Mouse (Mus musculus) limb, embryonic 15.5 days (tissue): Measurements from ENCODE around the gene Olfr591. TPM values are rescaled to one million over a fixed set of nuclear protein-coding genes. Genes with fewer than 3 reads are reported as not detected.

Source experiments
- polyA plus RNA-seq: library from polyadenylated mRNA; unstranded; fragments of >200 nt; fragmentation: Nextera tagmentation; extraction: Ambion mirVana; gene quantifications from 2 replicates; pipeline ENCODE4 v1.2.1, GENCODE M21; 2015

The Olfr591 gene
- polyA plus RNA-seq, 1 experiment from 2014 or later: not detected

Other genes with a start within 250 kb of the Olfr591 start
- not detected in 2 replicates for gene Olfr573-ps1, start 235.8 kb downstream of the Olfr591 start, polyA plus RNA-seq
- not detected in 2 replicates for gene Olfr574, start 229.9 kb downstream of the Olfr591 start, polyA plus RNA-seq
- not detected in 2 replicates for gene Olfr575, start 219.6 kb downstream of the Olfr591 start, polyA plus RNA-seq
- gene Olfr576, start 215.7 kb downstream of the Olfr591 start, polyA plus RNA-seq: not detected in 2 replicates
- gene Olfr577, start 202.4 kb downstream of the Olfr591 start, polyA plus RNA-seq: not detected in 2 replicates
- not detected in 2 replicates for gene Olfr578, start 189.0 kb downstream of the Olfr591 start, polyA plus RNA-seq
- not detected in 2 replicates for gene Olfr582, start 140.3 kb downstream of the Olfr591 start, polyA plus RNA-seq
- not detected in 2 replicates for gene Olfr583, start 127.0 kb downstream of the Olfr591 start, polyA plus RNA-seq
- not detected in 2 replicates for gene Olfr584, start 96.5 kb downstream of the Olfr591 start, polyA plus RNA-seq
- not detected in 2 replicates for gene Olfr585, start 80.6 kb downstream of the Olfr591 start, polyA plus RNA-seq
- gene Olfr586, start 52.7 kb downstream of the Olfr591 start, polyA plus RNA-seq: not detected in 2 replicates
- gene Olfr588-ps1, start 37.5 kb downstream of the Olfr591 start, polyA plus RNA-seq: not detected in 2 replicates
- not detected in 2 replicates for gene Olfr589, start 22.0 kb downstream of the Olfr591 start, polyA plus RNA-seq
- gene Olfr592, start 6.5 kb upstream of the Olfr591 start, polyA plus RNA-seq: not detected in 2 replicates
- gene Olfr593, start 33.5 kb upstream of the Olfr591 start, polyA plus RNA-seq: not detected in 2 replicates
- gene Olfr594, start 38.7 kb upstream of the Olfr591 start, polyA plus RNA-seq: not detected in 2 replicates
- gene Usp17ld, start 74.2 kb upstream of the Olfr591 start, polyA plus RNA-seq: not detected in 2 replicates
- gene Olfr596, start 127.3 kb upstream of the Olfr591 start, polyA plus RNA-seq: not detected in 2 replicates
- not detected in 2 replicates for gene Olfr597, start 138.0 kb upstream of the Olfr591 start, polyA plus RNA-seq
- gene Olfr598, start 145.2 kb upstream of the Olfr591 start, polyA plus RNA-seq: not detected in 2 replicates
- not detected in 2 replicates for gene Olfr599, start 157.6 kb upstream of the Olfr591 start, polyA plus RNA-seq
- gene Olfr600, start 171.3 kb upstream of the Olfr591 start, polyA plus RNA-seq: not detected in 2 replicates
- not detected in 2 replicates for gene Olfr601, start 184.3 kb upstream of the Olfr591 start, polyA plus RNA-seq
- gene Olfr603, start 207.8 kb upstream of the Olfr591 start, polyA plus RNA-seq: not detected in 2 replicates
- gene Usp17lc, start 236.7 kb upstream of the Olfr591 start, polyA plus RNA-seq: not detected in 2 replicates